Mouse (Mus musculus): ENCODE results near the gene Mrps7.

The Mrps7 gene

GRCm38 (mm10) chr11:115629734-115630531, 26.2 kb downstream of the Mrps7 start:
- 89% methylated on average over 13 of the region's 13 CpGs for WGBS

GRCm38 (mm10) chr11:115630532-115631504, 27.1 kb downstream of the Mrps7 start:
- WGBS = 49% methylated on average over 16 of the region's 16 CpGs

DNA sequence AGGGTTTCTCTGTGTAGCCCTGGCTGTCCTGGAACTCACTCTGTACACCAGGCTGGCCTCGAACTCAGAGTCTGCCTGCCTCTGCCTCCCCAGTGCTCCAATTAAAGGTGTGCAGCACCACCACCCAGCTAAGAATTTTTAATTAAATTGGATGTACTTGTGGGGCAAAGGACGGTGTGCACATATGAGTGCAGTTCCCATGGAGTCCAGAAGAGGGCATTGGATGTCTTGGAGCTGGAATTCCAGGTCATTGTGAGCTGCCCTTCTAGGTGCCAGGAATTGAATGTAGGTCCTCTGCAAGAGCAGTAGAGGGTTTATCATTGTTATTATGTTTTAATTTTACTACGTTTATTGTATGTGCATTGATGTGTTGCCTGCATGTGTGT, 27.8 kb downstream of the Mrps7 start:
- WGBS = 23% methylated on average over 3 of the region's 3 CpGs

DNA sequence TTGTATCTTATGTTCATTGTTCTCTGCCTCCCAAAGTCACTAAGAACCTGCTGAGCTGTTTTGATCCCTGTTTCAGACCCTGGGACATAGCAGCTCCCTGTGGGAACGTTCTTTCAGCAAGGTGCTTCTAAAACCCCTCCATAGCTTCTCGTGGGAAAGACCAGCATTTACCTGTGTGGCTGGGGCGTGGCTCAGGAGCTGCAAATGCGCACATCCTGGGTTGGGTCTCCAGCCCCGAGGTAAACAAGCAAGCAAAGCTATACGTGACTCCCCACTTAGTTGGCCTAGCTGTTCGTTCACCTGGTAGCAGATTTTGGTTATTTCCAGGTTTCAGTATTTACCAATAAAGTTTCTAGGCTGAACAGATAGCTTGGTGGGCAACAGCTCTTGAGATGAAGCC, 28.5 kb downstream of the Mrps7 start:
- WGBS = 79% methylated on average over 7 of the region's 7 CpGs

DNA sequence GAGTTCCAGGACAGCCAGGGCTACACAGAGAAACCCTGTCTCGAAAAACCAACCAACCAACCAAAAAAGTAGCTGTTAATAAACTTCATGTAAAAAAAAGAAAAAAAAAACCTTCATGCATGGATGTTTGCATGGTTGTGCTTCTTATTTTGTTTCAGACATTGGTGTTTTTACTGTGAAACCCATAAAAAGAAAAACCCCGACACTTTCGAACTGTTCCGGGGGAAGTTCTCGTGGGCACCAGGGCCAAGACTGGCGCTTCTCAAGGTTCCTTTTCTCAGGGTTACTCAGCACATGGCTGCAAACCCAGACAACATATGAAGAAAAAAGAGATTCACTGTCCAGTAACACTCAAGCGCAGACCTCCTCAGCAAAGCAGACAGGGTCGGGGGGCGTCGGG, 29.1 kb downstream of the Mrps7 start:
- 77% methylated on average over 10 of the region's 10 CpGs for WGBS

- WGBS = 66% methylated on average over 4 of the region's 4 CpGs
Measured at GRCm38 (mm10) chr11:115634109-115634508, 30.4 kb downstream of the Mrps7 start.

- 86% methylated on average over 8 of the region's 8 CpGs for WGBS
Measured at GRCm38 (mm10) chr11:115635041-115635440, 31.3 kb downstream of the Mrps7 start.

- 70% methylated on average over 8 of the region's 8 CpGs for WGBS
Measured at GRCm38 (mm10) chr11:115635484-115635883, 31.8 kb downstream of the Mrps7 start.

DNA sequence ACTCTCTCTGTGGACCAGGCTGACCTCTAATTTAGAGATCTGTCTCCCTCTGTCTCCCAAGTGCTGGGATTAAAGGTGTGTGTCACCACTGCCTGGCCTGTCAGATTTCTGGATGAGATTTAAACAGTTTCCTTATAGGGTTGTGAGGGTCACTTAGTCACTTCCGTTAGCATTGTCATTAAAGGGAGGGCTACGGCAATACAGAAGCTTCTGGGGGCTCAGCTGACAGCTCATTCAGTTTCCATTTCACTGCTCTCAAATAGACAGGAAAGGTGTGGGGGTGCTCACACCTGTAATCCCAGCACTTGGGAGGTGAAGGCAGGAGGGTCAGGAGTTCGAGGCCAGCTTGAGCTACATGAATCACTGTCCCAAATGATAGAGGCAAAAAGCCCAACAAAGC, 33.2 kb downstream of the Mrps7 start:
- WGBS = 79% methylated on average over 3 of the region's 3 CpGs

GRCm38 (mm10) chr11:115638498-115639409, 35.0 kb downstream of the Mrps7 start:
- WGBS = 79% methylated on average over 5 of the region's 5 CpGs

GRCm38 (mm10) chr11:115639540-115639939, 35.8 kb downstream of the Mrps7 start:
- 81% methylated on average over 4 of the region's 4 CpGs for WGBS

DNA sequence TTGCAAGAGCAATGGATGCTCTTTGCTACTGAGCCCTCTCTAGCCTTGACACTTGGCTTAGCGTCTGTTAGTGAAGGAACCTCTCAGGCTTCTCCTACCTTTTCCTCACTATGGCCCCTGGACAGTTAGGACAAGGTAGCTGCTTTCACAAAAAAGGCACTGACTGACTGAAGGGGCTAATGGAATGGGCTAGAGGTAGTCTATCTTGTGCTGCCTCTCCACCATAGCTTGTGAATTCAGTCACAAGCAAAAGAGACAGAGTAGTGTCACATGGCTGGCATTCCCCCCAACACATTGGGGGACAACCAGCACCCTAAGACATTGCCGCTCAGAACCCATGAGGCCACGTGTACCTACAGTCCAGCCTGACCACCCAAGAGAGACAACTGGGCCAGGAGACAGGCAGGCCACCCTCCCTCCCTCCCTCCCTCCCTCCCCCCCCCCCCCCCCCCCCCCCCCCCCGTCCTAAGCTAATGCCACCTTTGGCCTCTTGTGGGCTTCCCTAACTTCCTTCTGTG, 36.6 kb downstream of the Mrps7 start:
- WGBS = 81% methylated on average over 3 of the region's 4 CpGs

- 27% methylated on average over 14 of the region's 14 CpGs for WGBS
Measured at GRCm38 (mm10) chr11:115640978-115641663, 37.4 kb downstream of the Mrps7 start.

DNA sequence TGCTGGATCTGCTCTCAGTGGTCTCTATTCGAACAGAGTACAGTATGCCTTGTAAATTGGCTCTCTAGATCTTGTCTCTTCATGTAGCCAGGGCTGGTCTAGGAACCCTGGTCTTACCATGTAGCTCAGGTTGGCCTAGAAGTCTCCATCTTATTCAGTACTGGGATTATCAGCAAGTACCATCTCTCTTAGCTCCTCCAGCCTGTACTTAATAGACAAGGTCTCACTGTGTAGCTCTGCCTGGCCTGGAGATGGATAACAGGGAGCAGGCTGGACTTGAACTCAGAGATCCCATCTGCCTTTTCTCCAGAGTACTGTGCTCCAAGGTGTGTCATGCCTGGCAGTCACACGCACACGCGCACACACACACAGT, 37.9 kb downstream of the Mrps7 start:
- 79% methylated on average over 4 of the region's 4 CpGs for WGBS

GRCm38 (mm10) chr11:115642705-115643104, 39.0 kb downstream of the Mrps7 start:
- WGBS = 92% methylated on average over 2 of the region's 2 CpGs

- WGBS = 76% methylated on average over 10 of the region's 10 CpGs
Measured at GRCm38 (mm10) chr11:115643265-115643664, 39.5 kb downstream of the Mrps7 start.

DNA sequence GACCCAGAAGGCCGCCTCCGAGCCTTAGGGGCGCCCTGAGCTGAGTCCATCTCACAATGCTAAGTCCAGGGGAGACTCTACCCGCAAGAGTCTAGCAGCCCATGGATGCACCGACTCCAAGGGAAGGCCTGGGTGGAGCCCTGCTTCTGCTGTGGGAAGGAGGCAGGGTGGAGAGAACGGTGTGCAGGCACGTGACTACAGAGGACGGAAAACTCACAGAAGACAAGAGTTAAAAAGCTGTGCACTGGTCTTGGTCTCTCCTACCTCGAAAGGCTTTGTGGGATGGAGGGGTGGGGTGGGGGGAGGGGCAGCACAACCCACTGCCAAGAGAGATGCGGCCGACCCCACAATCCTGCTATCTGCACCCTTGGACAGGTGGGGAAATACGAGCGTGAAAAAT, 40.6 kb downstream of the Mrps7 start:
- WGBS = 91% methylated on average over 13 of the region's 13 CpGs

DNA sequence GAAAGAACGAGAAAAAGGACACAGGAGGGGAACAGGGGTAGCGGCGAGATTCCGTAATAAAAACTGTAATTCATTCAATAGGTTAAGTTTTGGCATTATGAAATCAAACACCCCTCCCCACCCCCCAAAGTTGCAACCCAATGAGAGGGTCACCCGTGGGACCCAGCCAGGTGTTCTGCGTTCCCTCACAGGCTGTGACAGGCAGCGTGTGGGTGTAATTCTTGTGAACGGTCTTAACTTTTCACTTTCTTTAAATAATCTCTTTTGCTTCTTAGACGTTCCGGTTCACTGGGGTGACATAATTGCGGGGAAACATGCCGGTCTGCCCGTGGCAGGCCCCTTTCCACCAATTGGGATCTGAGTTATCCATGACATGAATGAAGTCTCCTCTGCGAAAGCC, 41.8 kb downstream of the Mrps7 start:
- WGBS = 80% methylated on average over 14 of the region's 14 CpGs

- WGBS = 91% methylated on average over 9 of the region's 9 CpGs
Measured at GRCm38 (mm10) chr11:115646439-115646838, 42.7 kb downstream of the Mrps7 start.

- WGBS = 14% methylated on average over 6 of the region's 6 CpGs
Measured at GRCm38 (mm10) chr11:115647459-115647858, 43.7 kb downstream of the Mrps7 start.

DNA sequence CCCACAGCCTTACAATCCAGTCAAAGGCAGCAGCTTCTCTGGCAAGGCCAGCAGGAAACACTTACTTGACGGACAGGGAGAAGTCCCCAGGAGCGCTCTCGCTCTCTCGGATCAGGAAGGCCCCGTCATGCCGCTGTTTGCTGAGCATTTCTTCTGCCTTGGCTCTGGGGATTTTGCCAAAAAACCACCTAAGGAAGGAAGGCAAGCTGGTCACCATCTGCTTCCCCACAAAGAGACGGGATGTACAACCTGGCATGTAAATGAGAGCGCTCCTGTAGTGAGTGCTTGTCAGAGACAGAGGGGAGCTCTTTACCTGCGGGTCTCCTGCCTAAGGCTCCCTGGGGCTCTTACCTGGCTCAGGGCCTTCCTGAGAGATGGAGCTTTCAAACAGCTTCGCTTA, 46.0 kb downstream of the Mrps7 start:
- 29% methylated on average over 10 of the region's 10 CpGs for WGBS
